Mouse (Mus musculus): Measurements from ENCODE around the gene Rere.
A peak's percentile ranks its signal among the peaks of the same experiment; 100 is the strongest.
"Not testable (repeated sequence)": the region's sequence is repeated elsewhere in the genome, so short reads cannot be mapped to it uniquely, and the experiment has no call there.

Gene Rere

GRCm38 (mm10) chr4:150255181-150255580 lies 26.3 kb upstream of the Rere start:
- no peak for DNase-seq

GRCm38 (mm10) chr4:150257252-150258204 lies 23.9 kb upstream of the Rere start:
- DNase-seq: peak; percentile 80 to 81

DNA sequence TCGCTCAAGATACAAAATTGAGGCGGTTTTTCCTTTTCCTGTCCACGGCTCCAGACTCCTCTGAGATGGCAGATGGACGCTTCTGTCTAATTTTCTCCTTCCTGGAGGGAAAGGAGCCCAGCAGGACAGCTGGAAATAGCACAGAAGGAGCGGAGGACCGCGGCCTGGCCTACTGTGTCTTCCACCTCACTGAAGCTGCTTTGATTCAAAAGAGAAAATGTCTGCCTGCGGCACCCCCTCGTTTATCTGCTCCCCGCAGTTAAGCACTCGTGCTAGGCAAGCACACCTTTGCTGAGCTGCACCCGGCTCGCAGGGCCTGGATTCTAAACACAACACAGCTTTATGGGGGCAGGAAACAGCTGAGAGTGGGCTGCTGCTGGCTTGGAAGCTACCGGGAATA lies 23.1 kb upstream of the Rere start:
- DNase-seq: no peak

DNA sequence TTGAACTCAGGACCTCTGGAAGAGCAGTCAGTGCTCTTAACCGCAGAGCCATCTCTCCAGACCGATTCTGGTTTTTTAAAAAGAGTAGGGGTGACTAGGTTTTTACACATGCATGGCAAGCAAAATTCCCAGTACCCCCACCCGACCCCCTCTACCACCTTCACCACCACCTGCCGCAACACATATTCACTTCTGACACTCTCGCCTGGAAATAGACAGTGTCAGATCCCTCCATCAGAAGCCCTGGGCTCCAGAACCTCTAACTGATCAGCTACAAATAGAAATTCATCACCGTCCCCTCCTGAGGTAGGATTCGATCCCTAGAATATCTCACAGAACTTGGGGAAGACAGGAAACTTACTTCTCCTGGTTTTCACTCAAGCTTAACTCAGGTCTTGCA lies 21.9 kb upstream of the Rere start:
- no peak for DNase-seq

DNA sequence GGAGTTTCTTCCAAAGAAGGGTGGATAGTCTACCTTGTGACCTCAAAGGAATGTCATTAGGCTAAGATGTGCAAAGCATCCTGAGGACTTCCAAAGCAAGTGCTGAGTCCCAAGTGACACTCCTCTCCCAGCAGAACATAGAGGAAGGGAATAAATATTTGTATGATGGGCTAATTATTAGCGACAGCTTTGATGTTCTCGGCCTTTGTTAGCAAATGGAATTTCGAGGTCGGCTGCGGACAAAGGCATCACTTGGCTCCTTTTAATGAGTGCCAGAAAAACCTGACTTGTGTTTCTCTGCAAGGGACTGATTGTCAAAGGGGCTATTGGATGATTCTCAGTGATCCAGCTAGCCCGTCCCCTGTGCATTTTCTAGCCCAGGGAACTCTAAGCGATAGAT lies 21.3 kb upstream of the Rere start:
- DNase-seq: no peak

GRCm38 (mm10) chr4:150260745-150261144 lies 20.7 kb upstream of the Rere start:
- DNase-seq: peak in 1 of 2 experiments; percentile 21

DNA sequence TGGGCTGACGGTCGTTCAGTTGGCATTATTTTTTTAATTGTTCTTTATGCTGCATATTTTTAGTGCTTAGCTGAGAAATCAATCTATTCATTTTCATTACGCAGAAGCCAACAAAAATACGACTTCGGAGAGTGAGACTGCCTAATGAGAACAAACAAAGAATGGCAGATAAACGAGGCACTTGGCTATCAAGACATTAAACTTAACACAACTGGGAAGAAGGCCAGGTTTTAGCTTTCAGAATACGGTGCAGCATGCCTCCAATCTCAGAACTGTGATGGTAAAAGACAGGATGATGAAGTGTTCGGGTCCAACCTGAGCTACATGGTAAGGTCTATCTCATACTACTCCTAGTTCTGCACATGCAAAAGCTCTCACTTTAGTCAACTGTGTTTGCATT lies 19.1 kb upstream of the Rere start:
- DNase-seq: no peak

GRCm38 (mm10) chr4:150264903-150265302 lies 16.5 kb upstream of the Rere start:
- peak; percentile 42 to 49 for DNase-seq

- DNase-seq: no peak
Measured at GRCm38 (mm10) chr4:150265471-150265870, 16.0 kb upstream of the Rere start.

- DNase-seq: no peak
Measured at GRCm38 (mm10) chr4:150266655-150267223, 14.7 kb upstream of the Rere start.

GRCm38 (mm10) chr4:150268674-150269653 lies 12.5 kb upstream of the Rere start:
- DNase-seq: peak in 1 of 2 experiments; percentile 10

DNA sequence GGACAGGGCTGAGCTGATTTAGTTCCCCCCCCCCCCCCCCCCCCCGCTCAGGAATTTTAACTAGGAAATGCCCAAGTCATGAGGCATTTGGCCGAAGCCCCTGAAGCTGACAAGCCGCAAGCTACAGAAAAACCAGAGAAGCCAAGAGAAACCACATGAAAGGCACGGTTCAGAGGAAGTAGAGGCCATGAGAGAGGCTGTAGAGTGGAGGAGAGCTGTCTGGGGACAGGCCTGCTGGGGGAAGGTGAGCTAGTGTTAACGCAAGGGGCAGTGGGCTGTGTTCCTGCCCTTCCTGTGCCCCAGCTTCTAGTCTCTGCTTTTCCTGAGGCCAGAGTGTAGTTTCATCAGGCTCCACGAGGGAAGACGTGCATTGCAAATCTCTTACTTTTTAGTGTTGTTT lies 11.8 kb upstream of the Rere start:
- DNase-seq: peak; percentile 19 to 28

DNA sequence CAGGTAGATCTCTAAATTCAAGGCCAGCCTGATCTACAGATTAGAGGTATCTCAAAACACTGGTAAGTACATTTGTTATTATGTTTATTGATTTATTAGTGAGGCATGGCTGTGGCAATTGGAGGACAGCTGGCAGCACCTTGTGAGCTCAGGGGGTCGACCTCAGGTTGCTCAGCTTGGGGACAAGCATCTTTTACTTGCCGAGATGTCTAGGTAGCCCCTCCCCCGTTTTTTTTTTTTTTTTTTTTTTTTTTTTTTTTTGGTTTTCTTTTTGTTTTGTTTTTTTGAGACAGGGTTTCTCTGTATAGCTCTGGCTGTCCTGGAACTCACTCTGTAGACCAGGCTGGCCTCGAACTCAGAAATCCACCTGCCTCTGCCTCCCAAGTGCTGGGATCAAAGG lies 10.7 kb upstream of the Rere start:
- not testable (repeated sequence) for DNase-seq

DNA sequence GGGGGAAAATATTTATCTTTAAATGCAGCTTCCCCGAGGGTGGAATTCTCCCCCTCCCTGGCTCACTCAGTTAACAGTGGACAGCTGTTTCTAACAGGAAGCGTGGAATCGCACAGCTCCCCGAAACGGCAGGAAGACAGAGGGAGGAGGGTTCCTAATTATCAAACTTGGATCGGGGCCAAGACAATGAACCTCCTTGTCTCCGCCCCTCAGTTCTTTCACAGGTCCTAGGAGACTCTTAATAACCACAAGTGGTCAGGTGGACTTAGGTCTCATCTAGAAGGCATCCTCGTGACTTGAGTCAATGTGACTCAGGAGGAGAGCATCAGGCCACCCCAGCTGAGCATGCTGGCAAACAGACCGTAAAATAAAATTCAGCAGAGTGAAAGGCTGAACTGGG lies 8.7 kb upstream of the Rere start:
- DNase-seq: peak; percentile 48 to 58

- no peak for DNase-seq
Measured at GRCm38 (mm10) chr4:150275531-150275930, 5.9 kb upstream of the Rere start.

GRCm38 (mm10) chr4:150279336-150279735 lies 2.1 kb upstream of the Rere start:
- not testable (repeated sequence) for DNase-seq

- DNase-seq: no peak
Measured at GRCm38 (mm10) chr4:150280002-150280401, 1.4 kb upstream of the Rere start.

DNA sequence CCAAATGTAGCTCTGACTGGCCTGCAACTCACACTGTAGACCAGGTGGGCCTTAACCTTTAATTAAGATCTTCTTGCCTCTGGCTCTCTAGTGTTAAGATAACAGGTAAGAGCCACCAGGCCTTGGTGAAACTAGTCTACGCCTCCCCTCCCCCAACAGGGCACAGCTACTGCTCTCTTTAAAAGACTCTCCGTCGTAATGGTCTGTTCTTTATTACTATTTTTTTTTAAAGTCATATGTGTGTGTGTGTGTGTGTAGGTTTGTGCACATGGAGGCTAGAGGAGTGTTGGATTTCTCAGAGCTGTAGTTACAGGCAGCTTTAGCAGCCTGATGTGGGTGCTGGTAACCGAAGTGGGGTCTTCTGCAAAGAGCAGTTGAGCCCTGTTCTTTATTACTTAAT lies 987 bp upstream of the Rere start:
- DNase-seq: peak in 1 of 2 experiments; percentile 12

DNA sequence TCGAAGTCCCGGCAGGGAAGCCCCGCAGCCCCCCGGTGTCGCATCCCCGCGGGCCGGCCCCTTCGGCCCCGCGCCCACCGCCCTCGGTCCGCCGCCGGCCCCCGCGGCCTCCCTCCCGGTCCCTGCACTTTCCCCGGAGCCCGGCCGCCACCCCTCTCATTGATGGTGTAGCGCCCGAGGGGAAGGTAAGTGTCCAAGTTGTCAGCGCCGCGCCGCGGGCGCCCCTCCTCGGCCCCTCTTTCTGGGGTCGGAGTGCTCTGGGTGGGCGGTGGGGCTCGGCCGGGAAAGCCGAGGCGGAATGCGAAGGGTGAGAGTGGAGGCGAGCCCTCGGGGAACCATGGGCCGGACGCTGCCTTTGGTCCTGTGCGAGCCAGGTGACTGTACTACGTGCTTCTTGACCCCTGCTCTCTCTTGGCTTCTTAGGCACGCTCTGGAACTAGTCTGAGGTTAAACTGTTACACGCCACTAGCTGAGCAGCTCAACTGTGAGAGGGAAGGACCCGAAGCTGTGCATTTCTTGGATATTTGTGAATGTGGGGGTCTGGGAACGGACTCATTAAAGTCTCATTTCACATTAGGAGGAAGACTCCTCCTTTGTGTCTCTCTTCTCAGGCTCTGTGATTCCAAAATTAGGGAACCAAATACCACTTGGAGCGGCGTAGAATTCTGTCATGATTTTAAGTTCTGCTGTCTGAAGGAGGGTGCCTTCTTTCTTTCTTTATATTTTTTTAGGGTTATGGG lies 615 bp downstream of the Rere start:
- peak; percentile 50 to 58 for DNase-seq

GRCm38 (mm10) chr4:150282631-150283334 lies 1.3 kb downstream of the Rere start:
- DNase-seq: no peak

DNA sequence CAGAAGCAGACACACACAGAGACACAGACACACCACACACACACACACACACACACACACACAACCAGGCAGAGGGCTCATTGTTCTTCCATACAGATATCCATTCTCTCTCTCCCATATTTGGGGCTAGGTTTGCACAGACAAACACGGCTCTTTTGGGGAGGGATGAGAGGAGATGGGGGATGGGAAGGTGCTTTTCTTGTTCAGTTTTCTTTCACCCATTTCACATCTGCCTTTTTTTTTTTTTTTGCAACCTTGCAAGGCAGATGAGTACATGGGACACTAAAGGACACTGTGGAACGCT lies 1.8 kb downstream of the Rere start:
- no peak for DNase-seq

DNA sequence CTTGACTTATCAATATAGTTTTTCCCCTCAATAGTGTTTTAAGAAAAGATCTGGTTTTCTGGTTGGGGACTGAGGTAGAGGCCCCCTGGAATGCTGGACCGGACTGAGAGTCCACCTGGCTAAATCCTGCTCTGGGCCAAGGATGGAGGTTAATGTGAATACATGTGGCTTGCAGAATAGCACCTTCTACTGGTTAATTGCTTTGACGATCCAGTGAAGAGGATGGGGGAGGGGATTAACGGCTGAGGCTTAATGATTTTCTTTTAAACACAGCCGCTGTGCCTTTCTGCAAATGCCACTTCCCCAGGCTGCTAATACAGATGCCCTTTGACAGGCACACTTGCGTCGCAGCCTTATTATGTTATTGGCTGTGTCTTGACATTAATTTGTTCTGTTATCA lies 2.5 kb downstream of the Rere start:
- peak; percentile 40 to 44 for DNase-seq

All from B cell, adult 2 months (primary cell).